Mouse (Mus musculus): ENCODE results near the gene Cd109. TPM values are rescaled to one million over a fixed set of nuclear protein-coding genes. Genes with fewer than 3 reads are reported as not detected.

Gene Cd109
- 4.5 and 5.1 TPM in 2 replicates for polyA plus RNA-seq (2016; fragmentation: Nextera tagmentation; extraction: Ambion mirVana)

- ATAC-seq (ENCODE audit: low FRiP score, low read depth), result peak; percentile 87
- Histone ChIP-seq H3K4me3 (peak within 1 kb of the TSS; percentile 60), H3K27me3 (peaks cover 27% of the 10 kb centered on the region; the same call in 1 of the 2 replicates), H3K27ac (replicated peaks) (no peak within 1 kb of the TSS), H3K4me1 (peaks cover 10% of the 10 kb centered on the region; the same call in 1 of the 2 replicates), H3K9ac (replicated peaks) (peak within 1 kb of the TSS; percentile 60), H3K4me2 (replicated peaks) (peak within 1 kb of the TSS; percentile 78), H3K9me3 (no peaks in the 10 kb centered on the region), H3K36me3 (no peaks in the 10 kb centered on the region)
- WGBS, result under 1% methylated on average over 42 of the region's 43 CpGs
Measured at GRCm38 (mm10) chr9:78615401-78616021, at the start of gene Cd109. TSS of gene Cd109 (plus strand) at chr9:78615546.

- no peak overlapping the region for H3K4me2 ChIP-seq (replicated peaks)
- ATAC-seq (ENCODE audit: low FRiP score, low read depth), result no peak
- no peak overlapping the region for H3K27ac ChIP-seq (replicated peaks)
- no peaks in the 10 kb centered on the region for H3K27me3 ChIP-seq
- H3K9ac ChIP-seq (replicated peaks), result no peak overlapping the region
- 88% methylated on average over 9 of the region's 9 CpGs for WGBS
- H3K9me3 ChIP-seq, result no peaks in the 10 kb centered on the region
- no peak overlapping the region for H3K4me3 ChIP-seq
- no peaks in the 10 kb centered on the region for H3K4me1 ChIP-seq
- peaks cover 22% of the 10 kb centered on the region for H3K36me3 ChIP-seq
Measured at GRCm38 (mm10) chr9:78569934-78570333, 45.4 kb upstream of the Cd109 start.

- Histone ChIP-seq H3K27me3 (no peaks in the 10 kb centered on the region), H3K4me2 (replicated peaks) (no peak overlapping the region), H3K4me3 (no peak overlapping the region), H3K4me1 (peaks cover 6% of the 10 kb centered on the region; the same call in 1 of the 2 replicates), H3K36me3 (peaks cover 36% of the 10 kb centered on the region), H3K9me3 (no peaks in the 10 kb centered on the region), H3K9ac (replicated peaks) (no peak overlapping the region), H3K27ac (replicated peaks) (no peak overlapping the region)
- 88% methylated on average over 5 of the region's 5 CpGs for WGBS
- no peak for ATAC-seq (ENCODE audit: low FRiP score, low read depth)
Measured at GRCm38 (mm10) chr9:78576466-78576865, 38.9 kb upstream of the Cd109 start.

- Histone ChIP-seq H3K36me3 (peaks cover 39% of the 10 kb centered on the region), H3K4me2 (replicated peaks) (no peak overlapping the region), H3K27ac (replicated peaks) (no peak overlapping the region), H3K4me1 (peaks cover 6% of the 10 kb centered on the region; the same call in 1 of the 2 replicates), H3K4me3 (no peak overlapping the region), H3K9ac (replicated peaks) (no peak overlapping the region), H3K9me3 (no peaks in the 10 kb centered on the region), H3K27me3 (no peaks in the 10 kb centered on the region)
- WGBS, result 95% methylated on average over 7 of the region's 7 CpGs
- no peak for ATAC-seq (ENCODE audit: low FRiP score, low read depth)
Measured at GRCm38 (mm10) chr9:78578824-78579223, 36.5 kb upstream of the Cd109 start.

GRCm38 (mm10) chr9:78579644-78580396, 35.5 kb upstream of the Cd109 start:
- H3K9ac ChIP-seq (replicated peaks), result no peak overlapping the region
- WGBS, result 30% methylated on average over 10 of the region's 10 CpGs
- no peak overlapping the region for H3K27ac ChIP-seq (replicated peaks)
- no peak overlapping the region for H3K4me3 ChIP-seq
- 0 out of 2 replicates have a peak, but pooled peaks have one; percentile 52 for ATAC-seq (ENCODE audit: low FRiP score, low read depth)
- no peak overlapping the region for H3K4me2 ChIP-seq (replicated peaks)
- no peaks in the 10 kb centered on the region for H3K9me3 ChIP-seq
- H3K36me3 ChIP-seq, result peaks cover 36% of the 10 kb centered on the region
- peaks cover 6% of the 10 kb centered on the region; the same call in 1 of the 2 replicates for H3K4me1 ChIP-seq
- H3K27me3 ChIP-seq, result no peaks in the 10 kb centered on the region

GRCm38 (mm10) chr9:78587218-78587883, 28.0 kb upstream of the Cd109 start:
- Histone ChIP-seq H3K27ac (replicated peaks) (peak overlapping the region; percentile 64), H3K27me3 (no peaks in the 10 kb centered on the region), H3K4me3 (peak overlapping the region; percentile 69), H3K4me1 (peaks cover 5% of the 10 kb centered on the region), H3K9me3 (no peaks in the 10 kb centered on the region), H3K9ac (replicated peaks) (peak overlapping the region; percentile 74), H3K36me3 (peaks cover 4% of the 10 kb centered on the region; the same call in 1 of the 2 replicates), H3K4me2 (replicated peaks) (peak overlapping the region; percentile 60)
- peak; percentile 74; the same call in 1 of the 2 replicates for ATAC-seq (ENCODE audit: low FRiP score, low read depth)
- 4% methylated on average over 29 of the region's 31 CpGs for WGBS

- peak within 1 kb of the TSS; percentile 60 for H3K4me2 ChIP-seq (replicated peaks)
- under 1% methylated on average over 27 of the region's 27 CpGs for WGBS
- H3K27me3 ChIP-seq, result no peaks in the 10 kb centered on the region
- peak within 1 kb of the TSS; percentile 69 for H3K4me3 ChIP-seq
- no peaks in the 10 kb centered on the region for H3K9me3 ChIP-seq
- peaks cover 4% of the 10 kb centered on the region; the same call in 1 of the 2 replicates for H3K36me3 ChIP-seq
- ATAC-seq (ENCODE audit: low FRiP score, low read depth), result peak; percentile 98
- peak within 1 kb of the TSS; percentile 74 for H3K9ac ChIP-seq (replicated peaks)
- peak within 1 kb of the TSS; percentile 64 for H3K27ac ChIP-seq (replicated peaks)
- H3K4me1 ChIP-seq, result peaks cover 5% of the 10 kb centered on the region
Measured at GRCm38 (mm10) chr9:78587914-78588313, 27.4 kb upstream of the Cd109 start, which contains the start of gene Slc17a5. TSS of gene Slc17a5 (minus strand) at chr9:78588041.

GRCm38 (mm10) chr9:78588411-78589033, 26.8 kb upstream of the Cd109 start:
- Histone ChIP-seq H3K9me3 (no peaks in the 10 kb centered on the region), H3K27ac (replicated peaks) (0 out of 2 replicates have a peak overlapping the region, but pooled peaks have one; percentile 64), H3K4me2 (replicated peaks) (peak overlapping the region; percentile 60), H3K4me1 (peaks cover 5% of the 10 kb centered on the region), H3K4me3 (peak overlapping the region; percentile 69), H3K36me3 (no peaks in the 10 kb centered on the region), H3K9ac (replicated peaks) (no peak overlapping the region), H3K27me3 (no peaks in the 10 kb centered on the region)
- WGBS, result 81% methylated on average over 10 of the region's 10 CpGs
- ATAC-seq (ENCODE audit: low FRiP score, low read depth), result peak; percentile 25

GRCm38 (mm10) chr9:78590471-78590870, 24.9 kb upstream of the Cd109 start:
- ATAC-seq (ENCODE audit: low FRiP score, low read depth), result no peak
- no peak overlapping the region for H3K4me3 ChIP-seq
- H3K27ac ChIP-seq (replicated peaks), result no peak overlapping the region
- H3K9me3 ChIP-seq, result no peaks in the 10 kb centered on the region
- H3K4me1 ChIP-seq, result peaks cover 5% of the 10 kb centered on the region
- no peaks in the 10 kb centered on the region for H3K27me3 ChIP-seq
- H3K4me2 ChIP-seq (replicated peaks), result no peak overlapping the region
- no peak overlapping the region for H3K9ac ChIP-seq (replicated peaks)
- WGBS, result 93% methylated on average over 2 of the region's 2 CpGs
- no peaks in the 10 kb centered on the region for H3K36me3 ChIP-seq

- no peak overlapping the region for H3K27ac ChIP-seq (replicated peaks)
- no peak for ATAC-seq (ENCODE audit: low FRiP score, low read depth)
- WGBS, result 87% methylated on average over 3 of the region's 3 CpGs
Measured at GRCm38 (mm10) chr9:78595257-78595656, 20.1 kb upstream of the Cd109 start.

GRCm38 (mm10) chr9:78595769-78596555, 19.4 kb upstream of the Cd109 start:
- Histone ChIP-seq H3K4me3 (no peak overlapping the region), H3K36me3 (no peaks in the 10 kb centered on the region), H3K9me3 (no peaks in the 10 kb centered on the region), H3K27ac (replicated peaks) (no peak overlapping the region), H3K4me1 (no peaks in the 10 kb centered on the region), H3K9ac (replicated peaks) (no peak overlapping the region), H3K27me3 (0 out of 2 replicates have a peak, but pooled peaks cover 5% of the 10 kb centered on the region), H3K4me2 (replicated peaks) (no peak overlapping the region)
- 92% methylated on average over 18 of the region's 18 CpGs for WGBS
- ATAC-seq (ENCODE audit: low FRiP score, low read depth), result no peak

More at GRCm38 (mm10) chr9:78595257-78595656, 20.1 kb upstream of the Cd109 start:
- Histone ChIP-seq H3K27me3 (0 out of 2 replicates have a peak, but pooled peaks cover 5% of the 10 kb centered on the region), H3K4me3 (no peak overlapping the region), H3K36me3 (no peaks in the 10 kb centered on the region), H3K4me2 (replicated peaks) (no peak overlapping the region), H3K4me1 (no peaks in the 10 kb centered on the region), H3K9me3 (no peaks in the 10 kb centered on the region), H3K9ac (replicated peaks) (no peak overlapping the region)

All from midbrain, embryonic 12.5 days (tissue).